In genomic region chr16:87840949-87841546, GRCm38 (mm10) we compare ENCODE assay signal across 7 mouse cellular contexts.
A peak's percentile ranks its signal among the peaks of the same experiment; 100 is the strongest.
DNase-seq lines count a peak whose midpoint lies in the region; ATAC-seq and TF ChIP-seq lines count a peak whose summit lies in the region.

No protein-coding gene starts in this region.

- no peaks in the 10 kb centered on the region for H3K27me3 ChIP-seq in intestine, postnatal 0 days (replicated peaks; ENCODE audit: control insufficient read depth, insufficient read depth, low read length)
- H3K27me3 ChIP-seq in midbrain, embryonic 15.5 days (replicated peaks): no peaks in the 10 kb centered on the region
- H3K27me3 ChIP-seq in splenic B cell, adult 2 months (ENCODE audit: control insufficient read depth, insufficient read depth, low read length, poor library complexity, severe bottlenecking): no peaks in the 10 kb centered on the region

- peak; percentile 72 for DNase-seq in adipocyte (ENCODE audit: low spot score)
- DNase-seq in cerebellum, adult 9-11 months: peak; percentile 34
- peak; percentile 66 to 86 for DNase-seq in frontal cortex, postnatal 14 days (ENCODE audit: low spot score in 2 of 2)
- peak; percentile 84 to 91 for DNase-seq in left cerebral cortex, postnatal 25 days (ENCODE audit: low spot score in 2 of 2)
- peak; percentile 24 for DNase-seq in splenic B cell, adult 2 months (ENCODE audit: low read depth, low spot score)

- no peak overlapping the region for H3K4me3 ChIP-seq in intestine, postnatal 0 days (ENCODE audit: low read depth, low read length)
- H3K4me3 ChIP-seq in midbrain, embryonic 15.5 days: no peak overlapping the region

- peak; percentile 54; the same call in 1 of the 2 replicates for ATAC-seq in intestine, postnatal 0 days
- peak; percentile 89 for ATAC-seq in midbrain, embryonic 15.5 days (replicated peaks)

- no peak overlapping the region for H3K9ac ChIP-seq in intestine, postnatal 0 days (ENCODE audit: low read depth, low read length)
- H3K9ac ChIP-seq in midbrain, embryonic 15.5 days: no peak overlapping the region

- no peaks in the 10 kb centered on the region for H3K9me3 ChIP-seq in intestine, postnatal 0 days (ENCODE audit: control insufficient read depth)
- H3K9me3 ChIP-seq in midbrain, embryonic 15.5 days: no peaks in the 10 kb centered on the region

- WGBS in intestine, postnatal 0 days: 10% methylated on average over 16 of the region's 16 CpGs
- 13% methylated on average over 16 of the region's 16 CpGs for WGBS in midbrain, embryonic 15.5 days

- H3K27ac ChIP-seq in intestine, postnatal 0 days (ENCODE audit: low read depth, low read length): no peak overlapping the region
- peak overlapping the region; percentile 39; the same call in 1 of the 2 replicates for H3K27ac ChIP-seq in midbrain, embryonic 15.5 days

- intact Hi-C loops in left cerebral cortex, postnatal 25 days (cut with DNase I): loop anchor here (1.0 kb wide), 1 partner anchor 363 kb away; no protein-coding TSS in a partner anchor

- H3K4me1 ChIP-seq in intestine, postnatal 0 days (replicated peaks; ENCODE audit: control insufficient read depth, insufficient read depth, low read length): no peaks in the 10 kb centered on the region; the same call in 1 of the 2 replicates
- H3K4me1 ChIP-seq in midbrain, embryonic 15.5 days: 0 out of 2 replicates have a peak, but pooled peaks cover 4% of the 10 kb centered on the region

- peak overlapping the region; percentile 40 for H3K4me2 ChIP-seq in intestine, postnatal 0 days (replicated peaks; ENCODE audit: low read depth)
- peak overlapping the region; percentile 24; the same call in 1 of the 2 replicates for H3K4me2 ChIP-seq in midbrain, embryonic 15.5 days

- peak; percentile 91 for TF ChIP-seq CTCF in intestine, postnatal 0 days (IDR thresholded peaks at IDR 0.05; ENCODE audit: low read depth)

- H3K36me3 ChIP-seq in intestine, postnatal 0 days (ENCODE audit: control insufficient read depth, insufficient read depth): no peaks in the 10 kb centered on the region
- no peaks in the 10 kb centered on the region for H3K36me3 ChIP-seq in midbrain, embryonic 15.5 days (replicated peaks)
- H3K36me3 ChIP-seq in splenic B cell, adult 2 months (ENCODE audit: control insufficient read depth, insufficient read depth, low read length, poor library complexity, severe bottlenecking): no peaks in the 10 kb centered on the region

Comparison
In these comparisons a context has a peak if more than half of its experiments do, and no peak if none do; other contexts are left out.
1. DNase-seq: peak in every context shown above with its lines; median percentile 88 in left cerebral cortex, postnatal 25 days; 76 in frontal cortex, postnatal 14 days; 72 in adipocyte; 34 in cerebellum, adult 9-11 months; 24 in splenic B cell, adult 2 months.